Mouse (Mus musculus) neural tube, embryonic 12.5 days (tissue): ENCODE measurements around the gene Npvf. TPM values are rescaled to one million over a fixed set of nuclear protein-coding genes. Genes with fewer than 3 reads are reported as not detected.

Experiments used
- ATAC-seq: fragments of 200-750 bp; cut with Nextera tagmentation; 2 replicates; pipeline ENCODE4 v1.8.0; 2017; ENCODE audit warnings: low read depth, mild to moderate bottlenecking, moderate TSS enrichment, moderate library complexity; ENCODE audit not compliant: low FRiP score
- H3K27ac ChIP-seq: fragments of 300-500 bp; sonication (generic); 2 replicates; pipeline ENCODE4 v1.5.1; 2016
- H3K27me3 ChIP-seq: fragments of 300-500 bp; sonication (generic); replicated peaks from 2 replicates; pipeline ENCODE4 v1.6.1; 2016; ENCODE audit warnings: mild to moderate bottlenecking
- H3K36me3 ChIP-seq: fragments of 300-500 bp; sonication (generic); 2 replicates; pipeline ENCODE4 v1.6.1; 2016; ENCODE audit warnings: mild to moderate bottlenecking
- H3K4me1 ChIP-seq: fragments of 300-500 bp; sonication (generic); 2 replicates; pipeline ENCODE4 v1.6.1; 2016
- H3K4me2 ChIP-seq: fragments of 300-500 bp; sonication (generic); replicated peaks from 2 replicates; pipeline ENCODE4 v1.6.1; 2016; ENCODE audit warnings: mild to moderate bottlenecking
- H3K4me3 ChIP-seq: fragments of 300-500 bp; sonication (generic); 2 replicates; pipeline ENCODE4 v1.5.1; 2016
- H3K9ac ChIP-seq: fragments of 300-500 bp; sonication (generic); 2 replicates; pipeline ENCODE4 v1.6.1; 2016; ENCODE audit warnings: mild to moderate bottlenecking
- H3K9me3 ChIP-seq: fragments of 300-500 bp; sonication (generic); 2 replicates; pipeline ENCODE4 v1.6.1; 2016; ENCODE audit warnings: mild to moderate bottlenecking
- WGBS: fragments of 180-500 bp; shearing (Covaris S2); methylation state at CpG from one replicate; pipeline ENCODE4 v1.1.7; 2016; 5-methylcytosine and 5-hydroxymethylcytosine counted together
- polyA plus RNA-seq: library from polyadenylated mRNA; unstranded; fragments of >200 nt; fragmentation: Nextera tagmentation; extraction: Ambion mirVana; gene quantifications from 2 replicates; pipeline ENCODE4 v1.2.1, GENCODE M21; 2016

The Npvf gene
- not detected in 2 replicates for polyA plus RNA-seq

GRCm38 (mm10) chr6:50654356-50654755, at the start of gene Npvf:
Npvf (minus strand) TSS chr6:50654439.
- Histone ChIP-seq H3K9me3 (no peaks in the 10 kb centered on the region), H3K27me3 (no peaks in the 10 kb centered on the region), H3K9ac (no peak within 1 kb of the TSS), H3K36me3 (no peaks in the 10 kb centered on the region), H3K4me3 (no peak within 1 kb of the TSS), H3K4me1 (no peaks in the 10 kb centered on the region), H3K4me2 (no peak within 1 kb of the TSS), H3K27ac (no peak within 1 kb of the TSS)
- no peak for ATAC-seq
- 82% methylated on average over 4 of the region's 4 CpGs for WGBS

DNA sequence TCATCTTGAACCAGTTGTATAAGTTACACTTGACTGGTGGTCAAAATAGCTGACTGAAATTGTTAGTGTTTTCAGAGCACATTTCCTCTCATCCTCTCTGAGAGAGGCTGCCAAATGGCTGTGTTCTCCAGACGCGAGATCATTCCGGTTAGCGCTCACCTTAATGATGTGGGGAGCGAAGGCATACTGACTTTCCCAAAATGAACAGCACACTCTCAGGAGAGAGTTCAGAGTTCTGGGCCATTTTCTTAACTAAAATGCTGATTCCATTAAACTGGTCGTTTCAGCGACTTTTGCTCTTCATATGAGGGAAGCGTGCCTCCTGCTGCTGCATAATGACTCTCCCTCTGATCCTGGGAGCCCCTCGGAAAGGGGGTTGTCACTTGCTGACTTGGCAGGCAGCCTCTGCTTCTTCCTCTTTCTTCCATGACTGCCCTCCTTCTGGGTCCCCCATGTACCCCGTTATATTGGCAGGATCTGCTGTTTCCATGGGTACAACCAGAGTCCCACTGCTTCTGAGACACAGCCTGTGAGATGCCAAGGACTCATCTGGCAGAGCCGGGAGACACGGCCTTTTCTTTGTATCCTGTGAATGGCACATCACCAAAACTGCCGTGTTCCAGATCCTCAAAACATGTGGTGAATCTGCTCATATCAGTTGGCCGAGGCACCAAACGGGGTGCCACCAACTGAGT, 35.0 kb upstream of the Npvf start:
- Histone ChIP-seq H3K4me3 (no peak overlapping the region), H3K36me3 (no peaks in the 10 kb centered on the region), H3K4me2 (no peak overlapping the region), H3K9me3 (no peaks in the 10 kb centered on the region), H3K9ac (no peak overlapping the region), H3K4me1 (0 out of 2 replicates have a peak, but pooled peaks cover 2% of the 10 kb centered on the region), H3K27me3 (no peaks in the 10 kb centered on the region), H3K27ac (no peak overlapping the region)
- no peak for ATAC-seq
- 65% methylated on average over 15 of the region's 15 CpGs for WGBS

DNA sequence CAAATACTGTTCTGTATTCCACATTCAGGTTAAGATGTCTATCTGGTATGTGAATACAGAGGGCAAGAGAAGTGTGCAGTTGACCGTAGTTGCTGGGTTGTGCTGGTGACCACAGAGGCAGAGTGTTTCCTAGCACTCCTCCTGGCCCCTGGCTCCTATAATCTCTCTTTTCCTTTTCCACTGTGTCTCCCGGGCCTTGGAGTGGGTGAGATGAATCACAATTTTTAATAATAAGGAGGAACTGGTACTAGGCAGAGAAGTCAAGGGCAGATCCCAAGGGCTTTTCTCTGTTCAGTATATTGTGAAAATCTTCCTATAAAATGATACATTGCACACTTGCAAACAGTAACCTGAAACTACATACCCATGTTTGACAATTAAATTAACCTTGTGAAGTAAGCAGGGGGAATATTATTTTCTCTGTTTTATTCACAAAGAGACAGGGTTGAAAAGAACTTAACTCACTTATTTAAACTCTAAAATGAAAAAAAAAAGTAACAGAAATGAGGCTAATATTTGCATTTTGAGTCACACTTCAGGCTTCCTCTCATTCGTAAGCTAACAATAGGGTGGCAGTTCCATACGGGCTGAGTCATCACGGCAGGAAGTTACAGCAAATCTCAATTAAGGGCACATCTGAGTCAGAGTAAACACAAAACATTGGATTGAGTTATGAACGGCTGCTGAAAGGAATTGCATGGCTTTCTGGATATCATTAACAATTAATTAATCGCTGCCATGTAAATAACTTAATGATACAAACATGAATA, 30.6 kb upstream of the Npvf start:
- no peaks in the 10 kb centered on the region for H3K36me3 ChIP-seq
- H3K4me3 ChIP-seq = no peak overlapping the region
- ATAC-seq = no peak
- H3K4me2 ChIP-seq = no peak overlapping the region
- no peaks in the 10 kb centered on the region for H3K9me3 ChIP-seq
- peaks cover 9% of the 10 kb centered on the region; the same call in 1 of the 2 replicates for H3K4me1 ChIP-seq
- 72% methylated on average over 7 of the region's 7 CpGs for WGBS
- no peak overlapping the region for H3K27ac ChIP-seq
- no peak overlapping the region for H3K9ac ChIP-seq
- no peaks in the 10 kb centered on the region for H3K27me3 ChIP-seq

- WGBS = 23% methylated on average over 5 of the region's 5 CpGs
- H3K27me3 ChIP-seq = no peaks in the 10 kb centered on the region
- H3K4me2 ChIP-seq = no peak overlapping the region
- no peak overlapping the region for H3K9ac ChIP-seq
- no peaks in the 10 kb centered on the region for H3K36me3 ChIP-seq
- H3K4me1 ChIP-seq = peaks cover 7% of the 10 kb centered on the region; the same call in 1 of the 2 replicates
- H3K27ac ChIP-seq = no peak overlapping the region
- H3K4me3 ChIP-seq = no peak overlapping the region
- ATAC-seq = no peak
- no peaks in the 10 kb centered on the region for H3K9me3 ChIP-seq
Measured at GRCm38 (mm10) chr6:50681491-50681890, 27.3 kb upstream of the Npvf start.

DNA sequence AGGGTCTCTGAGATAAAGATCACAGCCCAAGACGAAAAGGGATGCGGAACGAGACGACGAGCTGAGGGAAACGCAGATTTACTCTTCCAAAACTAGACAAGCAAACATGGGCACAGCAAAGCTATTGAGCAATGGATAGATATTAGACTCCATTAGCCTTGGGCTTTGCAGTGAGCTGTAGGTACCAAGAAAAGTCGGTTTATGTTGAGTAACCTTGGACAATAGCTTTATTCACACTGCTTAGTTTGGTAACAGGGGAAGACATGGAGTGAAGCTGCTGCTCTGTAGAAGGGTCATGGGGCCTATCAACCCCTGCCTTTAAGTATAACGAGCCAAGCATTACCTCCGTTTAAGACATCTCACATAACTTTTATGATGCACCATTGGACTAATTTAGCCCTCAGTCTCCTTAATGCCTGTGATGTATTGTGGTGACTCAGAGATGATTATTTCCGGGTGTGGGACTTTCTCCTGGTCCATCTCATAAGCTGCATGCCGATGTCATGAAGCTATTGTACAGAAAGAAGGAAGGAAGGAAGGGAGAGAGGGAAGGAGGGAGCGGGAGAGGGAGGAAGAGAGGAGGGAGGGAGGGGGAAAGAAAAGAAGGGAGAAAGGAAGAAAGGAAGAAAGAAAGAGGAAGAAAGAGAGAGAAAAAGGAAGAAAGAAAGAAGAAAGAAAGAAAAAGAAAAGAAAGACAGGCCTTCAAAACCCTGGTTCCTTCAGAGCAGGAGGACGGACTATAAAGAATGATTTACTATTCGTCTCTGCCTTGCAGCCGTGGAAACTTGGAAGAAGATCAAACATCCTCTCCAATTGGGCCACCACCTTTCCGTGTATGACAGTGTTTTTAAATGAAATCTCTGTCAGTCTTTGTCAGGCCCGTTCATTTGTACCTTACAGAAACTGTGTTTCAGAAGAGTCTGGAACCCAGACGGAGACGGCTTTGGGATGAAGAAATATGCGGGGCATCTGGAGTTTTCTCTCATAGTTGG, 26.3 kb upstream of the Npvf start:
- Histone ChIP-seq H3K4me2 (no peak overlapping the region), H3K4me3 (no peak overlapping the region), H3K4me1 (peaks cover 7% of the 10 kb centered on the region; the same call in 1 of the 2 replicates), H3K27ac (no peak overlapping the region), H3K36me3 (no peaks in the 10 kb centered on the region), H3K9me3 (no peaks in the 10 kb centered on the region), H3K9ac (no peak overlapping the region), H3K27me3 (no peaks in the 10 kb centered on the region)
- no peak for ATAC-seq
- 57% methylated on average over 20 of the region's 20 CpGs for WGBS

- WGBS = 88% methylated on average over 2 of the region's 2 CpGs
- no peaks in the 10 kb centered on the region for H3K27me3 ChIP-seq
- ATAC-seq = no peak
- H3K4me3 ChIP-seq = no peak overlapping the region
- H3K4me2 ChIP-seq = no peak overlapping the region
- no peaks in the 10 kb centered on the region for H3K36me3 ChIP-seq
- no peak overlapping the region for H3K9ac ChIP-seq
- no peak overlapping the region for H3K27ac ChIP-seq
- H3K4me1 ChIP-seq = peaks cover 7% of the 10 kb centered on the region; the same call in 1 of the 2 replicates
- H3K9me3 ChIP-seq = no peaks in the 10 kb centered on the region
Measured at GRCm38 (mm10) chr6:50679486-50679828, 25.2 kb upstream of the Npvf start.

DNA sequence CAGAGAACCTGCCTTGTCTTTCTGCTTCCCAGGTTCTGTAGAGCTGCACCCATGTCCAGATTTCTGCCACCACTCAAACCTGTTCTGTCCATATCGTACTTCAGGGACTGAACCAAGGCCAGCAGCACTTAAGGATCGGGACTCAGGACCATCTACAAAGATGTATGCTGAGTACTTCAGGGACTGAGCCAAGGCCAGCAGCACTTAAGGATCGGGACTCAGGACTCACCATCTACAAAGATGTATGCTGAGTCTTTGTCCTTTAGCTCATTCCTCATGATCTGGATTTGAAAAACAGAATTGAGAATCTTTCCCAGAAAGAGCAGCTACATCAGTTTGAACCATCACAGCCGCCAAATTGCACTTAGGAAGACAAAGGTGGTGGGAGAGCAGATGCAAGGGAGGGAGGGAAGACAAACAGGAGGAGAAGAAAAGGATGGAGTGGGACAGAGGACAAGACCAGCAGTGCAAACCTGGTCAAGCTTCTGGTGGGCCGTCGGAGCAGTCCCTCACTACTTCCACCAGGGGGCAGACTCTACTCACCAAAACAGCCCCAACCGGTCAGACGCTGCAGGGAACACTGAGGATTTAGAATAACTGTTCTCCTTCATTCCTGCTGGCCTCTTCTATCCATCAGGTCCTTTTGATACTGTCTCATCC, 24.7 kb upstream of the Npvf start:
- Histone ChIP-seq H3K36me3 (no peaks in the 10 kb centered on the region), H3K4me2 (no peak overlapping the region), H3K27me3 (no peaks in the 10 kb centered on the region), H3K9ac (no peak overlapping the region), H3K9me3 (no peaks in the 10 kb centered on the region), H3K4me1 (peaks cover 7% of the 10 kb centered on the region; the same call in 1 of the 2 replicates), H3K4me3 (no peak overlapping the region), H3K27ac (no peak overlapping the region)
- 30% methylated on average over 8 of the region's 8 CpGs for WGBS
- no peak for ATAC-seq

GRCm38 (mm10) chr6:50671191-50671590, 17.0 kb upstream of the Npvf start:
- H3K27me3 ChIP-seq = no peaks in the 10 kb centered on the region
- WGBS = 93% methylated on average over 3 of the region's 3 CpGs
- ATAC-seq = no peak
- no peaks in the 10 kb centered on the region for H3K36me3 ChIP-seq
- H3K9me3 ChIP-seq = no peaks in the 10 kb centered on the region
- H3K9ac ChIP-seq = no peak overlapping the region
- no peak overlapping the region for H3K4me3 ChIP-seq
- no peaks in the 10 kb centered on the region for H3K4me1 ChIP-seq
- no peak overlapping the region for H3K27ac ChIP-seq
- no peak overlapping the region for H3K4me2 ChIP-seq

- no peak for ATAC-seq
- 73% methylated on average over 5 of the region's 5 CpGs for WGBS
Measured at GRCm38 (mm10) chr6:50666937-50667336, 12.7 kb upstream of the Npvf start.

DNA sequence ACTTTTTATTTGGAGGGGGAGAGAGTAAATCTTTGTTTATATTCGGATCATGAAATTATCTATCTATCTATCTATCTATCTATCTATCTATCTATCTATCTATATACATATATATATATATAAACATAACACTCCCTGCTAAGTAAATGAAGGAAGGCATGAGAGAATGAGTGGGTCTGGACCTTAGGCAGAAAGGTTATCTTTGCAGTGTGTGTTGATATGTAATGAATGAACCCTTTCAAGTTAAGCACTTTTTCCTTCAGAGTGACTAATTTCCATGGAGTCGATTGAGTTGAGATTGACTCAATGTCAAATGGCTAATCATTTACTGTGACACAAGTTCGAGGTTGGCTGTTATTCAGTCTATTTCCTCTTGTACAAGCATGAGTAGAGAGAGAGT, 10.8 kb upstream of the Npvf start:
- Histone ChIP-seq H3K36me3 (no peaks in the 10 kb centered on the region), H3K4me1 (no peaks in the 10 kb centered on the region), H3K4me3 (no peak overlapping the region), H3K27ac (no peak overlapping the region), H3K27me3 (no peaks in the 10 kb centered on the region), H3K9me3 (no peaks in the 10 kb centered on the region), H3K9ac (no peak overlapping the region), H3K4me2 (no peak overlapping the region)
- no peak for ATAC-seq
- 85% methylated on average over 3 of the region's 3 CpGs for WGBS

More at GRCm38 (mm10) chr6:50666937-50667336, 12.7 kb upstream of the Npvf start:
- H3K27ac ChIP-seq = no peak overlapping the region
- no peak overlapping the region for H3K4me3 ChIP-seq
- H3K4me2 ChIP-seq = no peak overlapping the region
- no peak overlapping the region for H3K9ac ChIP-seq
- no peaks in the 10 kb centered on the region for H3K9me3 ChIP-seq
- H3K27me3 ChIP-seq = no peaks in the 10 kb centered on the region
- no peaks in the 10 kb centered on the region for H3K4me1 ChIP-seq
- no peaks in the 10 kb centered on the region for H3K36me3 ChIP-seq

- H3K4me1 ChIP-seq = no peaks in the 10 kb centered on the region
- no peaks in the 10 kb centered on the region for H3K27me3 ChIP-seq
- H3K4me3 ChIP-seq = no peak overlapping the region
- WGBS = 94% methylated on average over 3 of the region's 3 CpGs
- H3K4me2 ChIP-seq = no peak overlapping the region
- ATAC-seq = no peak
- H3K9me3 ChIP-seq = no peaks in the 10 kb centered on the region
- no peaks in the 10 kb centered on the region for H3K36me3 ChIP-seq
- no peak overlapping the region for H3K9ac ChIP-seq
- no peak overlapping the region for H3K27ac ChIP-seq
Measured at GRCm38 (mm10) chr6:50664193-50664592, 10.0 kb upstream of the Npvf start.
